Mouse (Mus musculus) CD4-positive, CD25-positive, alpha-beta regulatory T cell, adult 4 months (primary cell): ENCODE results near the gene Mif. TPM values are rescaled to one million over a fixed set of nuclear protein-coding genes. Genes with fewer than 3 reads are reported as not detected.
"Not testable (repeated sequence)": the region's sequence is repeated elsewhere in the genome, so short reads cannot be mapped to it uniquely, and the experiment has no call there.

Experiments
- ATAC-seq: one replicate; pipeline ENCODE4 v1.8.0; 2017
- polyA plus RNA-seq, 2 experiments: library from polyadenylated mRNA; unstranded; fragments of 100-300 nt; shearing (Covaris generic); gene quantifications; one replicate each; pipeline ENCODE4 v1.2.1; 2017

The Mif gene
- polyA plus RNA-seq, 2 experiments from 2014 or later: 486 to 555 TPM

GRCm38 (mm10) chr10:75872915-75873542, 13.0 kb upstream of the Mif start:
- peak; percentile 71 for ATAC-seq

- no peak for ATAC-seq
These were observed 12.2 kb upstream of the Mif start for GRCm38 (mm10) chr10:75872025-75872914.

DNA sequence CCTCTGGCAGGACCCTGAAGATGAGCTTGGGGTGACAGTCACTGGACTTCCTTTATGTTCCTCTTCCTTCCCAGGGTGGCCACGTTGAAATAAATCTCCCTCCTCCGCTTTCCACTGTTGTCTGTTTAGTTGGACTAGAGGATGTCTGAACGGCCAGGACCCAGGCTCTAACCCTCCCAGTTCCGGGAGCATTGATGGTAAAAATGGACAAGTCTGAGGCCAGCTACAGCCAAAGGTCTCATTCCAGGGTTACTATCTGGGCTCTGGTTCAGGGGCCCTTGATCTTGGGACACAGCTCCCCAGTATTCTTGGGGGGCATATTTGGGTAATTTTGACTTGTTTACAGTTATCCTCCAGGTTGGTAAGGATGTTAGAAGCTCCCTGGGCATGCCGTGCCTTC, 1.5 kb upstream of the Mif start:
- no peak for ATAC-seq

GRCm38 (mm10) chr10:75860746-75861145, 706 bp upstream of the Mif start:
- no peak for ATAC-seq

DNA sequence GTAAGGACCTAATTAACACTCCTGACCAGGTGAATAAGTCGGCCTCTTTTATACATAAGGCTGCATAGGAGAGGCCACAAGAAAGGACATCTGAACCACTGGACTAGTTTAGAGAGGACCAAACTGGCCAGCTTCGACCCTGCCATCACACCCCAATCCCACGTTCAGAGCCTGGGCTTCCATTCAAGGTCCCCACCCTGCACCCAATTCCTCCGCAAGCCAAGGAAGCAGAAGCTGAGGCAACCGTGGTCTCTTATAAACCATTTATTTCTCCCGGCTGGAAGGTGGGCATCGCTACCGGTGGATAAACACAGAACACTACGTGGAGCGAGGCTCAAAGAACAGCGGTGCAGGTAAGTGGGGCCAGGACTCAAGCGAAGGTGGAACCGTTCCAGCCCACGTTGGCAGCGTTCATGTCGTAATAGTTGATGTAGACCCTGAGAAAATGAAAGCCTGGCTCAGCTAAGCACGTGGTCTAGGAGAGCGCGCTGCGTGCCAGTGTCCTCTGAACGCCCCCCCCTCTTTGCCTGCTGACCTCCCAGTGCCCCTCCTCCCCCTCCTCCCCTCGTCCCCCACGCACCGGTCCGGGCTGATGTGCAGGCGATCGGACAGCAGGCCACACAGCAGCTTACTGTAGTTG, 813 bp downstream of the Mif start:
- ATAC-seq: peak; percentile 16

DNA sequence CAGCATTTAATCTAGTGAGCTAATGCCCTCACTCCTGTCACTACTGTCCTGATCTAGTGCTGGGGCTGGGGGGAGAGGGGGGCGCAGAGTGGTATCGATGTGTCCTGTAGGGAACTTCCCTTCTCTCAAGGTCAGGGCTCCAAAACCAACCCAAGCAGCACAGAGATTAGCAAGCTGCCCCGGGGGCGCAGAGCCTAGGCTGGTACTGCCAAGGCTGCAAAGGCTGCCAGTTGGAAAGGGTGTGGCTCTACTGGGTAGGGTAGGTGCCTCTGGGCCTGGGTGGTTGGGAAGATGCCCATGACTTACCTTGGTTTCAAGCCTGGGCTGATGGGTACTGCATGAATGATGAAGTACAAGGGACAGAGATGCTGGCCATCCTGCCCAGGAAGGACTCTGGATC, 2.4 kb downstream of the Mif start:
- no peak for ATAC-seq

- no peak for ATAC-seq
These were observed 3.1 kb downstream of the Mif start for GRCm38 (mm10) chr10:75856976-75857375.

DNA sequence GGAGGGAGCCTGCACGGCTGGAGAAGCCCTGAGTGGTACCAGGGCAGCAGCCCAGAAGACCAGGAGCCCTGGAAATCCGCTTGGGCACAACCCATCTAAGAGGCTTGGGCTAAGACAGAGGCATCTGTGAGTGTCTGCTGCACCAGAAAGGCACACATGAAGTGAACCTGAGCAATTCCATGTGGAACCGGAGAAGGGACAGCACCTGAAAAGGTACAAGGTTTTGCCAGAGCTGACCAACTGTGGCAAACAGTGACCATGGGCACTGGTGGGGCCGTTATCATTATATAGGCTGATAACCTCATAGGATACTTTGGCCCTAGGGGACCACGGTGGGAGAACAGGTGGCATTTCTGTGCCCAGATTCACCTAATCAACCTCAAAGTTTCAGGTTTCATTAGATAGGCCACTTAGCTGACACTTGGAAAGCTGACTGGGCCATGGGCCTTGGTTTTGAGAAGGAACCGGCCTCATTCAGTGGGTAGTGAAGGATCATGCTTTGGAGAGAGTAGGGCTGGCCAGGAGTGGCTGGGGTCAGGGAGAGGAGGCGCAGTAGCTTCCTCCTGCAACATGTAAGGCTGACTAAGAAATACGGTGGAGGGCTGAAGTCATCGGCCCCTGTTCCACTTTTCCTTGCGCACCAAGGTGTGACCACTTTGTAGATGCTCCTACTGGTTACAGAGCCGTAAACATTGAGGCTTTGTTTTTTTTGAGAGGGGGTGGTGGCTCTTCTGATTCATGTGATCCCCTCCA, 3.7 kb downstream of the Mif start:
- no peak for ATAC-seq

DNA sequence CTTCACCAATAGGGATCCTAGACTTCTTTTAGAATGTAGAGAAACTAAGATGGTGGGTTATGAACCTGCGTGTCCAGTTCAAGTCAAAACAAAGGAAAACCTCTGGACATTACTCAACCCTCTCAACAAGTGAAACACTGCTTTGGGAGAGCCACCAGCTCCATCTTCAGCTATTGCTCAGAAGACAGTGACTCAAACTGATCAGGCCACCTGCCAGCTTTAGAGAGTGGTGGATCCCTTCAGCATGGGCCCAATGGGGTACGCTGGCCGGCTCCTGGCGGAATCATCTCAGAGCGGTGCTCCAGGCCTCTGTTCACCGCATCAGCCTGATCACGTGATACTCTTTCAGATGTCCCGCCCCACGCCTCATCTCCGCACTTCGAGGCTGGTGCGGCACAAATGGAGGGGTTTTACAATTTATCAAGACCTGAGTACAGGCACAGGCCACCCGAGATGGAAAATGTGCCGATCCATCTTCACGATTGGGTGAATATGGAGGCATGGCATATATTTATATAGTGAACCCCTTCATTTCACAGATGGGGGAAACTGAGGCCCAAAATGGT, 4.5 kb downstream of the Mif start:
- no peak for ATAC-seq

DNA sequence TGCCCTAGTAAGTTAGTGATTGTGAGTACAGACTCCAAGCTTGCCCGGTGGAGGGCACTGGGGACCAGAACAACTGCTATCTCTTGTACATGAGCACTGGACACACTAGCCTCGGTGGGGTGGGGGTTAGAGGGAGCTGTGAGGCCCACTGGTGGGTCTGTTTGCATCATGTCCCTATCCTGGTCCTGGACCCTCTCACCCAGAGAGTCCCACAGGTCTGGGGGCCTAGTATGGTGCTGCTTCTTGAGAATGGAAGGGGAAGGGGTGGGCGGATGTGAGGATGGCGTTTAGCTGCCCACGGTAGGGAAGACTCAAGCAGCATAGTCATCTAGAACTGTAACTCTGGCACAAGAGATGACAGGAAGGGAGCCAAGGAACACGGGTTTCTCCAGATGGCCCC, 5.2 kb downstream of the Mif start:
- no peak for ATAC-seq

DNA sequence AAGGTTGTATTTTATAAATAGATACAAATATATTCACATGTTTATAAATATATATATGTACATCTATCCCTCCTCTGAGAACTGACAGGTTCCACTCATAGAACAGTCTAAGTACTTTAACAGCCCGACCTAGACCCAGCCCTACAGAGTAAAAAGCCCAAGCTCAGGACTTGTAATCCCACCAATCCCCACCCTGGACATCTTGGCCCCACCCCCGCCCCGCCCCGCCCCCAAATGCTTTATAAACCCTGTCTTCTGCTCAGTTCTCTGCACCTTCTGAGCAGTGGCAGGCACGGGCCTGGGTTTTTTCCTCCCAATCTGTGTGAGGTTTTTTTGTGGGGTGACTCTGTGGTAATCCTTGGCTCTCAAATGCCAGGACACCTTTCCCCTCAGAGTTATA, 5.9 kb downstream of the Mif start:
- no peak for ATAC-seq

- peak; percentile 90 for ATAC-seq
These were observed 6.6 kb downstream of the Mif start for GRCm38 (mm10) chr10:75853452-75853851.

- ATAC-seq: no peak
These were observed 7.4 kb downstream of the Mif start for GRCm38 (mm10) chr10:75852539-75853125.

DNA sequence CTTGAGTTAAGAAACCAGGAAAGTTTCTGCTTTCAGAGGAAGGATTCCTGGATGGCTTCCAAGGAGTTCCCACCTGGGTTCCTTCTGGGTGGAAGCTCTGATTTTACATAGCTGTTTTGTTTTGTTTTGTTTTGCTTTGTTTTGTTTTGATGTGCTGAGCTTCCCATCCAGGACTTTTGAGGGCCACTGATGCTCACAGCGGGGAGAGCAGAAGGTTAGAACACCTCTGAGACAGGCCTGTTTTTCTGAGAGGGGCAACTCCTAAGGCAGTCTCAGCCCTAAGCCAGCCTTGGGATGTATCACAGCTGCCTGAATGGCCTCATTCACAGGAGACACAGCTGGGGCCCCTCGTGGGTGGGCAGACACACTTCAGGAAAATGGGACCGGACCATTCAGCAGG, 8.4 kb downstream of the Mif start:
- no peak for ATAC-seq

- no peak for ATAC-seq
These were observed 9.0 kb downstream of the Mif start for GRCm38 (mm10) chr10:75851076-75851475.

GRCm38 (mm10) chr10:75848382-75848781, 11.7 kb downstream of the Mif start:
- ATAC-seq: no peak

DNA sequence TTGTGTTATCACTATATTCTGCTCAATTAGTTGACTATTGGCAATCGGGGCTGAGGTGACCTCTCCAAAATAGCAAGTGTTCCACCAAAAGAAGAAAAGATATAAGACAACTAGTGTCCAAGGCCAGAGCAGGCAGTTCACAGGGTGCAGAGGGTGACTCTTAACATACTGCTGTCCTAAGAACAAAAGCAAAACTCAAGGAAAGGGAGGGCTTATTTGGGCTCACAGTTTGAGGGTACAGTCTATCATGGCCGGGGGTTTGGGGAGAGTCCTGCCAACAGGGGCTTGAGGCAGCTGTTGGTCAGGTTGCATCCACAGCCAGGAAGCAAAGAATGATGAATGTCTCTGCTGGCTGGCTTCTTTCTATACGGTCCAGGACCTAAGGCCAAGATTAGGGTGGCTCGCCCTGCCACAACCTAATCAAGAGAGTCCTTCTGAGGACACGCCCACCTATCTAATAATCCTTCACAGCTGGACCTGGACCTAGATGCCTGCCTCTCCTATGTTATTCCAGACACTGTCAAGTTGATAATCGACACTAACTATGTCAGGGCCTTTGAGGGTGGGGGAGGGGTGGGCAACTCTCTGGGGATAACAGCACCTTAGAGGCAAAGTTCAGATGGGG, 14.6 kb downstream of the Mif start:
- ATAC-seq: no peak

DNA sequence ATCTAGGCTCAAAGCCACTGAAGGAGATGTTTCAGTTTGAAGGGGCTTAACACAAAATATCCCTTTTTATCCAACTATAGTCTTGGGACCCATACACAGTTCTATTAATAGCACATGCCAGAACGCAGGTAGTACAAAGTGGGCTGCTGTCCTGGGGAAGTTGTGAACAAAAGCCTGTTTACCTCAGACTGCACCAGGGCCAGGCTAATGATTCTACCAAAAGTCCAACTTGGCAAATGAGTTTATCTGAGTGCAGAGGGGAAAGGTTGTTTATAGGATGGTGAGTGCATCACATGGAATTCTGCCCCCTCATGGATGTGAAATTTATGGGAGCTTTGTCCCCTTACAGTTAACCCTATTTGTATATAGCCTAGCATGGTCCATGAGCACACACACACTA, 15.2 kb downstream of the Mif start:
- no peak for ATAC-seq

DNA sequence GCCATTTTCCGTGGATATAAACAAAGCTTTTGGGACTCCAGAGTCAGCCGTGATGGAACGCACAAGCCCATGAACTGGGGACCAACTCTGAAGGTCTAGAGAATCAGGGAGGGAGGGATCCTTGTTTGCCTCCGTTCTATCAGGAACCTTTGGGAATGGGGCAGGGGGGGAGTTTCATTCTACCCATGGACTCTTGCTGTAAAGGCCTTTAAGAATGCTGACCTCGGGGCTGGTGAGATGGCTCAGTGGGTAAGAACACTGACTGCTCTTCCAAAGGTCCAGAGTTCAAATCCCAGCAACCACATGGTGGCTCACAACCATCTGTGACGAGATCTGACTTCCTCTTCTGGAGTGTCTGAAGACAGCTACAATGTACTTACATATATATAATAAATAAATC, 16.1 kb downstream of the Mif start:
- not testable (repeated sequence) for ATAC-seq

DNA sequence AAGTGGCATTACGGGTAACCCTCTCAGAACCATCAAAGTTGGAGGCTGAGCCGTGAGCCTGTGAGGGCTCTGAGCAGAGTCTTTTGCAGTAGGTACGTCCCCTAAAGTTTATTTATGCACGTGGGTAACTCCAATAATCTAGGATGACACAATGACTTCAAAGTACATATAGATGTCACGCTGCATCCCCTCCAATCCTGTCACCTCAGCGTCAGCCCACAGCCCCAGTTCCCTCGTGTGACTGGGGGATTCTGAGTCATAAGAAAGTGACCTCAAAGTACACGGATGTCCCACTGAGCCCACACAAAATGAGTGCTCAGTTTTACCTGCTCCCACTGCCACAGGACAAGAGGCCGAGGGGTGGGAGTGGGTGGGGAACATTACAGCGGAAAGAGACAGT, 20.9 kb downstream of the Mif start:
- ATAC-seq: peak; percentile 48

DNA sequence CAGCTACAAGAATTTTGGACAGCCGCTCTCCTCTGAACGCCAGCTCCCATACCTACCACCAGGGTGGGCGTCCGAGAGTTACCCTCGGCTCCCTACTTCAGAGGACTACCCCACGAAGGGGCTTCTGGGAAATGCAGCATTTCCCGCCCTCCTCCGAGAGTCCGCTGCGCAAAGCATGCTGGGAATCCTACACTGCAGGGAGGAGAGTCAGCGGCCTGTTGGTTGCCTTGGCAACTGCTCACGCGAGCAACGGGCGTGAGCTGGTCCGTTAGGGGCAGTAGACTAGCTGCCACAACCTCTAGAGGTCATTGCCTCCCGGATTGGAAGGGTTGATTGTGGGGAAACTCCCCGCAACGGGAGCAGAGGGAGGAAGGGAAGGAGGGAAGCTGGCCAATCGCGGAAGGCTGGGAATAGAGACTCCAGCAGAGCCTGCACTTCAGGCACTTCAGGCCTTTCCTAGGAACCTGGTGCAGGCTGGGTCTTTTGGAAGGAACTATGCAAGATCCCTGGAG, 22.7 kb downstream of the Mif start, which contains the start of gene Gstt2:
TSS of gene Gstt2 (minus strand) at position 177 of the 512 bp plus-strand sequence.
- peak; percentile 5 for ATAC-seq
